Mouse (Mus musculus) liver, embryonic 14.5 days (tissue): ENCODE measurements at regions not wholly inside any gene's neighbourhood (a gene's known extent, or its start where the extent isn't known, plus 50 kb on each side); places are given as distances from the start of the nearest gene placed in this dataset.

Source experiments
- CTCF ChIP-seq: IDR thresholded peaks from 2 replicates; pipeline ENCODE4 v1.5.1; 2016; ENCODE audit warnings: antibody characterized with exemption, low read depth, control low read depth
- EP300 ChIP-seq: IDR thresholded peaks from 2 replicates; pipeline ENCODE4 v1.6.1; 2016; ENCODE audit warnings: antibody characterized with exemption, low read depth

- TF ChIP-seq CTCF (no peak), EP300 (no peak)
These were observed 294.6 kb downstream of the Slc30a10 start for GRCm38 (mm10) chr1:185749251-185749650.
